Mouse (Mus musculus): Measurements from ENCODE around the gene Acadl.

DNA sequence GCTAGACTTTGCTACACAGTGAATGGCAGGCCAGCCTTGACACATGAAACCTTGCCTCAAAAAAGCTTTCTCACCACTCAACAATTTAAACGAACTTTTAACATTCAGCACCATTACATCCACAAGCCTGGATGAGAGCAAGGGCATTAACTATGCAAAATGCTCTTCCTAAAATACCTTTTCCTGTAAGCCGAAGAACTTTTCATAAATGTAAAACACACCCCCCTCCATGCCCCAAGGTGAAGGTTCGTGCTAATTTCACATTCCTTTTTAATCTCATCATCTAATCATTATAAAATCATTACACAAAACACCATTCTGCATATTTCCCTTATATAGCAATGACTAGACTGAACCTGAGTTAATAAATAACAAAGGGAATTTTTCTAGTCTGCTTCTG is 25.9 kb downstream of the Acadl start:
- TF ChIP-seq EP300 (IDR thresholded peaks at IDR 0.05) = no peak
- TF ChIP-seq CTCF (IDR thresholded peaks at IDR 0.05) = no peak

All from lung, postnatal 0 days (tissue).